Mouse (Mus musculus): ENCODE measurements around the gene Etv6. TPM values are rescaled to one million over a fixed set of nuclear protein-coding genes. Genes with fewer than 3 reads are reported as not detected.
"Not testable (repeated sequence)": the region's sequence is repeated elsewhere in the genome, so short reads cannot be mapped to it uniquely, and the experiment has no call there.

Gene Etv6
- 5.9 and 7.6 TPM in 2 replicates for polyA plus RNA-seq (2015; fragmentation: Nextera tagmentation; extraction: Ambion mirVana)

- 0 out of 2 replicates have a peak, but pooled peaks have one; percentile 8 for TF ChIP-seq CTCF (IDR thresholded peaks at IDR 0.05; ENCODE audit: low read depth)
- TF ChIP-seq EP300 (optimal IDR thresholded peaks at IDR 0.05), result peak; percentile 74
- ATAC-seq (ENCODE audit: low FRiP score, low TSS enrichment), result peak; percentile 79
Measured at GRCm38 (mm10) chr6:134035490-134036405, at the start of gene Etv6. Gene Etv6, plus strand, starts transcription at chr6:134035700.

DNA sequence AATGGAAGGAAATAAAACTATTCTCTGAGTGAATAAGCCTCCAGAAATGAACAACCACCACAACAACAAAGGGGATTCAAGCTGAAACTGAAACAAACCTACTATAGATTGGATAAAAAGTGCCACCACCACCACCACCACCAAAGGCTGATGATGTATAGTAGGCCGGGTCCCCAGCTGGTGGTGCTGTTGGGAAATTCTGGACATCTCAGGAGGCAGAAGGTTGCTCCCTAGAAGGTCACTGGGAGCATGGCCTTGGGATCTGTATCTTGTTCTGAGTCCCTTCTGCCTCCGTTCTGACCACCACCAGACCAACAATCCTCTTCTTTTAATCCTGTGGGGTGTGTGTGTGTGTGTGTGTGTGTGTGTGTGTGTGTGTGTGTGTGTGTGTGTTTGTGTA is 49.3 kb upstream of the Etv6 start:
- H3K4me3 ChIP-seq (ENCODE audit: low read depth, low read length), result no peak overlapping the region
- WGBS, result 75% methylated on average over 2 of the region's 2 CpGs
- no peaks in the 10 kb centered on the region for H3K36me3 ChIP-seq (ENCODE audit: control insufficient read depth, insufficient read depth, low read length)
- no peak overlapping the region for H3K9ac ChIP-seq (ENCODE audit: low read length)
- DNase-seq (ENCODE audit: low spot score) (no peak), ATAC-seq (ENCODE audit: low FRiP score, low TSS enrichment) (no peak)
- no peak overlapping the region for H3K27ac ChIP-seq (replicated peaks)
- no peaks in the 10 kb centered on the region for H3K27me3 ChIP-seq (ENCODE audit: control insufficient read depth, insufficient read depth, low read length)
- no peaks in the 10 kb centered on the region for H3K4me1 ChIP-seq (replicated peaks; ENCODE audit: control insufficient read depth, insufficient read depth)
- TF ChIP-seq CTCF (IDR thresholded peaks at IDR 0.05; ENCODE audit: low read depth), result peak; percentile 36
- TF ChIP-seq EP300 (optimal IDR thresholded peaks at IDR 0.05), result no peak
- no peak overlapping the region for H3K4me2 ChIP-seq (replicated peaks; ENCODE audit: low read depth)
- no peaks in the 10 kb centered on the region for H3K9me3 ChIP-seq (ENCODE audit: control insufficient read depth, low read length)

More at GRCm38 (mm10) chr6:134035490-134036405, at the start of gene Etv6:
- under 1% methylated on average over 74 of the region's 78 CpGs for WGBS
- peak; percentile 87 for DNase-seq (ENCODE audit: low spot score)
- Histone ChIP-seq H3K36me3 (ENCODE audit: control insufficient read depth, insufficient read depth, low read length) (no peaks in the 10 kb centered on the region), H3K4me1 (replicated peaks; ENCODE audit: control insufficient read depth, insufficient read depth) (peaks cover 9% of the 10 kb centered on the region), H3K27me3 (ENCODE audit: control insufficient read depth, insufficient read depth, low read length) (no peaks in the 10 kb centered on the region), H3K4me2 (replicated peaks; ENCODE audit: low read depth) (peak within 1 kb of the TSS; percentile 73), H3K4me3 (ENCODE audit: low read depth, low read length) (peak within 1 kb of the TSS; percentile 90), H3K27ac (replicated peaks) (peak within 1 kb of the TSS; percentile 100), H3K9me3 (ENCODE audit: control insufficient read depth, low read length) (no peaks in the 10 kb centered on the region), H3K9ac (ENCODE audit: low read length) (peak within 1 kb of the TSS; percentile 98)

- H3K4me1 ChIP-seq (replicated peaks; ENCODE audit: control insufficient read depth, insufficient read depth), result no peaks in the 10 kb centered on the region
- ATAC-seq (ENCODE audit: low FRiP score, low TSS enrichment) (no peak), DNase-seq (ENCODE audit: low spot score) (no peak)
- H3K36me3 ChIP-seq (ENCODE audit: control insufficient read depth, insufficient read depth, low read length), result no peaks in the 10 kb centered on the region
- no peak overlapping the region for H3K4me2 ChIP-seq (replicated peaks; ENCODE audit: low read depth)
- H3K9me3 ChIP-seq (ENCODE audit: control insufficient read depth, low read length), result no peaks in the 10 kb centered on the region
- 71% methylated on average over 2 of the region's 2 CpGs for WGBS
- H3K9ac ChIP-seq (ENCODE audit: low read length), result no peak overlapping the region
- no peak overlapping the region for H3K27ac ChIP-seq (replicated peaks)
- H3K4me3 ChIP-seq (ENCODE audit: low read depth, low read length), result no peak overlapping the region
- TF ChIP-seq CTCF (IDR thresholded peaks at IDR 0.05; ENCODE audit: low read depth) (no peak), EP300 (optimal IDR thresholded peaks at IDR 0.05) (no peak)
- H3K27me3 ChIP-seq (ENCODE audit: control insufficient read depth, insufficient read depth, low read length), result no peaks in the 10 kb centered on the region
Measured at GRCm38 (mm10) chr6:133987068-133987591, 48.4 kb upstream of the Etv6 start.

DNA sequence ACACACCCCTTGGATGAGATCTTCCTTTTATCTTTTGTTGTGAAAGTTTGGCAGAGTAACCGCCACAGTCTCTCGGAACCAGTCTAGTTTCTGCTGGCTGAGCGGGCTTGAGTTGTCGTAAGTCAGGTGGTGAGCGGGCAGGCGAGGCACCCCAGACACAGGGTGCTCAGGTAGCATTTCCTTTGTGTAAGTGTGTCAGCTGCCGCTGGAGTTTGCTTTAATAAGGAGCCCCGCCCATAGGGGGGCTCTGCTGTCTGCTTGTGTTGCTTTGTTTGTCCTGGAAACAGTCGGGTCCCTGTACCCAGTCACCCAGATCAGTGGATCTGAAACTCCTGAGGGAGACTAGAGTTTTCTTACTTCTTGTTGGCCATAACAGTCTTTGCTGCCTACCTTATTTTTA is 47.5 kb upstream of the Etv6 start:
- ATAC-seq (ENCODE audit: low FRiP score, low TSS enrichment), result no peak
- no peaks in the 10 kb centered on the region for H3K4me1 ChIP-seq (replicated peaks; ENCODE audit: control insufficient read depth, insufficient read depth)
- no peaks in the 10 kb centered on the region for H3K9me3 ChIP-seq (ENCODE audit: control insufficient read depth, low read length)
- H3K9ac ChIP-seq (ENCODE audit: low read length), result no peak overlapping the region
- H3K27ac ChIP-seq (replicated peaks), result no peak overlapping the region
- DNase-seq (ENCODE audit: low spot score), result peak; percentile 17
- no peak overlapping the region for H3K4me2 ChIP-seq (replicated peaks; ENCODE audit: low read depth)
- TF ChIP-seq EP300 (optimal IDR thresholded peaks at IDR 0.05) (no peak), CTCF (IDR thresholded peaks at IDR 0.05; ENCODE audit: low read depth) (no peak)
- no peaks in the 10 kb centered on the region for H3K36me3 ChIP-seq (ENCODE audit: control insufficient read depth, insufficient read depth, low read length)
- H3K4me3 ChIP-seq (ENCODE audit: low read depth, low read length), result no peak overlapping the region
- no peaks in the 10 kb centered on the region for H3K27me3 ChIP-seq (ENCODE audit: control insufficient read depth, insufficient read depth, low read length)
- 48% methylated on average over 9 of the region's 9 CpGs for WGBS

DNA sequence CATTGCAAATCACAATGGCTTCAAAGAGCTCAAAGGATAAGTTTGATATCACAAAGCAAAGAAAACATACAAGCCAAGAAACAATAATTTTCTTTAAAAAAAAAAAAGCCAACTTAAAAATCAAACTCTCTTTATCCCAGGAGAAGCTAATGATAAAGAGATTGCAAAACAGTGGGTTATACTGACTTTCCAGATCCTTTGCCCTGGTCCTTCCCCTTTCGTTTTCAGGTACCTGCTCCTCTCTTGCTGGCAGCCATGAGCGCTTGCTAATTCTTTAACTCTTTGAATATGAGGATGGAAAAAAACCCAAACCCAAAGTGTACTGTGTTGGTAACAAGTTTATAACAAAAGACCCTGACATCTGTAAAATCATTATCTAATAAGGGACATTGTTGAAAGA is 38.0 kb upstream of the Etv6 start:
- H3K4me2 ChIP-seq (replicated peaks; ENCODE audit: low read depth), result no peak overlapping the region
- no peaks in the 10 kb centered on the region for H3K9me3 ChIP-seq (ENCODE audit: control insufficient read depth, low read length)
- H3K27me3 ChIP-seq (ENCODE audit: control insufficient read depth, insufficient read depth, low read length), result no peaks in the 10 kb centered on the region
- H3K4me1 ChIP-seq (replicated peaks; ENCODE audit: control insufficient read depth, insufficient read depth), result no peaks in the 10 kb centered on the region
- TF ChIP-seq EP300 (optimal IDR thresholded peaks at IDR 0.05), result no peak
- TF ChIP-seq CTCF (IDR thresholded peaks at IDR 0.05; ENCODE audit: low read depth), result no peak
- ATAC-seq (ENCODE audit: low FRiP score, low TSS enrichment), result no peak
- H3K36me3 ChIP-seq (ENCODE audit: control insufficient read depth, insufficient read depth, low read length), result no peaks in the 10 kb centered on the region
- no peak overlapping the region for H3K9ac ChIP-seq (ENCODE audit: low read length)
- H3K27ac ChIP-seq (replicated peaks), result no peak overlapping the region
- DNase-seq (ENCODE audit: low spot score), result no peak
- 85% methylated on average over 2 of the region's 2 CpGs for whole genome bisulfite sequencing
- H3K4me3 ChIP-seq (ENCODE audit: low read depth, low read length), result no peak overlapping the region

- no peak for DNase-seq (ENCODE audit: low spot score)
- no peak for ATAC-seq (ENCODE audit: low FRiP score, low TSS enrichment)
- Histone ChIP-seq H3K36me3 (ENCODE audit: control insufficient read depth, insufficient read depth, low read length) (no peaks in the 10 kb centered on the region), H3K4me3 (ENCODE audit: low read depth, low read length) (no peak overlapping the region), H3K4me2 (replicated peaks; ENCODE audit: low read depth) (no peak overlapping the region), H3K27ac (replicated peaks) (no peak overlapping the region), H3K4me1 (replicated peaks; ENCODE audit: control insufficient read depth, insufficient read depth) (no peaks in the 10 kb centered on the region), H3K9ac (ENCODE audit: low read length) (no peak overlapping the region), H3K27me3 (ENCODE audit: control insufficient read depth, insufficient read depth, low read length) (no peaks in the 10 kb centered on the region), H3K9me3 (ENCODE audit: control insufficient read depth, low read length) (no peaks in the 10 kb centered on the region)
- 58% methylated on average over 2 of the region's 2 CpGs for WGBS
- no peak for TF ChIP-seq EP300 (optimal IDR thresholded peaks at IDR 0.05)
- no peak for TF ChIP-seq CTCF (IDR thresholded peaks at IDR 0.05; ENCODE audit: low read depth)
Measured at GRCm38 (mm10) chr6:133997935-133998334, 37.6 kb upstream of the Etv6 start.

GRCm38 (mm10) chr6:134014488-134015110 is 20.9 kb upstream of the Etv6 start:
- DNase-seq (ENCODE audit: low spot score) (peak; percentile 28), ATAC-seq (ENCODE audit: low FRiP score, low TSS enrichment) (peak; percentile 85)
- H3K4me1 ChIP-seq (replicated peaks; ENCODE audit: control insufficient read depth, insufficient read depth); H3K4me3 ChIP-seq (ENCODE audit: low read depth, low read length); H3K4me2 ChIP-seq (replicated peaks; ENCODE audit: low read depth); H3K27me3 ChIP-seq (ENCODE audit: control insufficient read depth, insufficient read depth, low read length); H3K9me3 ChIP-seq (ENCODE audit: control insufficient read depth, low read length); H3K9ac ChIP-seq (ENCODE audit: low read length); H3K27ac ChIP-seq (replicated peaks); H3K36me3 ChIP-seq (ENCODE audit: control insufficient read depth, insufficient read depth, low read length): not testable (repeated sequence)
- 47% methylated on average over 4 of the region's 12 CpGs for WGBS
